Comparison of ENCODE assay signal across 15 mouse cellular contexts in the genomic region with DNA sequence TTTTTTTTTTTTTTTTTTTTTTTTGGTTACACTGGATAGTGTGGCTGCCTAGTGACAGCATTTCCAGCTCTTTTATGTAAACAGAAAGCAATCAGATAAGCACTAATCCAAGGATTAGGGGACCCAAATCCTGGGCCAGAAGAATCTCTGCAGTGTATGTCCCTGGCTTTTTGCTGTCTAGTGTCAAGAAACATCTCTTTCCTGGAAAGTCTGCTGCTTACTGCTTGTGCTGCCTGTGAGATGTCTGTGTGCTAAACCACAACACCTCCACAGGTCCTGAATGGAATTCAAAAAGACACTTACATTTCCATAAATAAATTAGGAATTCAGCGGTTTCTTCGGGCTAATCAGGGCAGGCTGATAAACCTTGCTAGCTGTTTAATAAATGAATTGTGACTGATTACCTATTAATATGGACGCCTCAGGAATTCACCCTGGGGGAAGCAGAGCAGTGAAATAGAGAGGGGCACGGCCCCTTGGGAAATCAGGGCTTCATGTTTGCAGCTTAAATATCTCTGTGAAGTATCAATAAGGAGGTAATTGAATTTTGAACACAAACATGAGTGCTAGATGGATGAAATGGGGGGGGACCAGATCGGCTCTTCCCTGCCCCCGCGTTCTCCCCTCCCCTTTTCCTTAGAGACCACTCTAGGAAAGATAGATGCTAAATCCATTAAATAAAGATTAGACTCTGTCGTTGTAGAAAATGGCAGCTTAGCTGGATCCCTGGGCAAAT. TPM values are rescaled to one million over a fixed set of nuclear protein-coding genes. Genes with fewer than 3 reads are reported as not detected.
DNase-seq lines count a peak whose midpoint lies in the region; ATAC-seq lines count a peak whose summit lies in the region.
"Had no signal": no experiment of that assay in that cellular context is flagged by ENCODE, and none has a peak within 500 bp of the region (broad histone marks: within the 10 kb centered on the region; RNA-seq: fewer than 3 reads in every experiment).

No protein-coding gene starts in this region.

- H3K27me3 ChIP-seq in midbrain, embryonic 11.5 days (ENCODE audit: control insufficient read depth, insufficient read depth, low read length): no peaks in the 10 kb centered on the region
- H3K27me3 ChIP-seq in midbrain, embryonic 10.5 days (ENCODE audit: low read depth, poor library complexity, severe bottlenecking): no peaks in the 10 kb centered on the region
- H3K27me3 ChIP-seq in forebrain, embryonic 16.5 days (replicated peaks; ENCODE audit: control insufficient read depth, insufficient read depth, low read length): no peaks in the 10 kb centered on the region
- no peaks in the 10 kb centered on the region for H3K27me3 ChIP-seq in midbrain, embryonic 12.5 days
- no peaks in the 10 kb centered on the region for H3K27me3 ChIP-seq in liver, embryonic 11.5 days (replicated peaks; ENCODE audit: control insufficient read depth, insufficient read depth, low read length)
- H3K27me3 ChIP-seq: kidney, embryonic 15.5 days; limb, embryonic 13.5 days had no signal

- no peak for DNase-seq in midbrain, embryonic 11.5 days (ENCODE audit: low spot score, missing footprints)
- no peak for DNase-seq in midbrain, embryonic 10.5 days (ENCODE audit: low spot score)
- peak; percentile 59 for DNase-seq in retina, postnatal 1 day
- DNase-seq in liver, embryonic 11.5 days (ENCODE audit: low spot score): no peak
- DNase-seq in adrenal gland, adult 8-10 months: no peak
- DNase-seq in spleen, adult 18-20 months: no peak
- DNase-seq: cerebellum, adult 2 months; lung, adult 2 months; right cerebral cortex, postnatal 14 days; thymus, adult 2 months had no signal

- peaks cover 6% of the 10 kb centered on the region; the same call in 1 of the 2 replicates for H3K4me1 ChIP-seq in midbrain, embryonic 11.5 days (ENCODE audit: control insufficient read depth, insufficient read depth, low read length)
- peaks cover 16% of the 10 kb centered on the region for H3K4me1 ChIP-seq in midbrain, embryonic 10.5 days
- peaks cover 10% of the 10 kb centered on the region for H3K4me1 ChIP-seq in forebrain, embryonic 16.5 days (replicated peaks; ENCODE audit: control insufficient read depth, insufficient read depth, low read length)
- H3K4me1 ChIP-seq in midbrain, embryonic 12.5 days: peaks cover 10% of the 10 kb centered on the region
- H3K4me1 ChIP-seq in liver, embryonic 11.5 days (replicated peaks; ENCODE audit: control insufficient read depth, insufficient read depth, low read length): peaks cover 2% of the 10 kb centered on the region; the same call in 1 of the 2 replicates
- H3K4me1 ChIP-seq: kidney, embryonic 15.5 days; limb, embryonic 13.5 days had no signal

- no peak overlapping the region for H3K27ac ChIP-seq in midbrain, embryonic 11.5 days (ENCODE audit: low read depth, low read length)
- H3K27ac ChIP-seq in midbrain, embryonic 10.5 days (replicated peaks): no peak overlapping the region
- H3K27ac ChIP-seq in forebrain, embryonic 16.5 days (ENCODE audit: low read length): 0 out of 2 replicates have a peak overlapping the region, but pooled peaks have one; percentile 18
- peak overlapping the region; percentile 58 for H3K27ac ChIP-seq in midbrain, embryonic 12.5 days (replicated peaks)
- no peak overlapping the region for H3K27ac ChIP-seq in liver, embryonic 11.5 days (ENCODE audit: low read depth, low read length)
- H3K27ac ChIP-seq: heart, embryonic 10.5 days; kidney, embryonic 15.5 days; limb, embryonic 13.5 days had no signal

- no peaks in the 10 kb centered on the region for H3K9me3 ChIP-seq in midbrain, embryonic 11.5 days (ENCODE audit: control insufficient read depth, low read length)
- H3K9me3 ChIP-seq in midbrain, embryonic 10.5 days (replicated peaks): no peaks in the 10 kb centered on the region
- no peaks in the 10 kb centered on the region for H3K9me3 ChIP-seq in forebrain, embryonic 16.5 days (ENCODE audit: control insufficient read depth, low read length)
- no peaks in the 10 kb centered on the region for H3K9me3 ChIP-seq in midbrain, embryonic 12.5 days
- no peaks in the 10 kb centered on the region for H3K9me3 ChIP-seq in liver, embryonic 11.5 days (ENCODE audit: control insufficient read depth, low read length)
- H3K9me3 ChIP-seq: heart, embryonic 10.5 days; kidney, embryonic 15.5 days; limb, embryonic 13.5 days had no signal

- H3K4me3 ChIP-seq in midbrain, embryonic 11.5 days (ENCODE audit: low read depth, low read length): no peak overlapping the region
- no peak overlapping the region for H3K4me3 ChIP-seq in midbrain, embryonic 10.5 days
- no peak overlapping the region for H3K4me3 ChIP-seq in forebrain, embryonic 16.5 days (replicated peaks; ENCODE audit: low read length)
- H3K4me3 ChIP-seq in midbrain, embryonic 12.5 days: no peak overlapping the region
- no peak overlapping the region for H3K4me3 ChIP-seq in liver, embryonic 11.5 days (ENCODE audit: low read depth, low read length)
- H3K4me3 ChIP-seq: heart, embryonic 10.5 days; kidney, embryonic 15.5 days; limb, embryonic 13.5 days had no signal

- no peak overlapping the region for H3K9ac ChIP-seq in midbrain, embryonic 11.5 days (ENCODE audit: low read length)
- H3K9ac ChIP-seq in forebrain, embryonic 16.5 days (replicated peaks; ENCODE audit: low read depth, low read length): 0 out of 2 replicates have a peak overlapping the region, but pooled peaks have one; percentile 17
- H3K9ac ChIP-seq in midbrain, embryonic 12.5 days (replicated peaks): no peak overlapping the region
- H3K9ac ChIP-seq in liver, embryonic 11.5 days (ENCODE audit: low read depth, low read length): no peak overlapping the region
- H3K9ac ChIP-seq: kidney, embryonic 15.5 days; limb, embryonic 13.5 days had no signal

- H3K36me3 ChIP-seq in midbrain, embryonic 11.5 days (ENCODE audit: control insufficient read depth, insufficient read depth, low read length): no peaks in the 10 kb centered on the region
- no peaks in the 10 kb centered on the region for H3K36me3 ChIP-seq in midbrain, embryonic 10.5 days
- no peaks in the 10 kb centered on the region for H3K36me3 ChIP-seq in forebrain, embryonic 16.5 days (ENCODE audit: control insufficient read depth, insufficient read depth)
- H3K36me3 ChIP-seq in midbrain, embryonic 12.5 days: no peaks in the 10 kb centered on the region
- H3K36me3 ChIP-seq in liver, embryonic 11.5 days (ENCODE audit: control insufficient read depth, insufficient read depth, low read length): no peaks in the 10 kb centered on the region
- H3K36me3 ChIP-seq: heart, embryonic 10.5 days; kidney, embryonic 15.5 days; limb, embryonic 13.5 days had no signal

- ATAC-seq in midbrain, embryonic 11.5 days (ENCODE audit: low FRiP score): peak; percentile 54; the same call in 1 of the 2 replicates
- no peak for ATAC-seq in forebrain, embryonic 16.5 days
- ATAC-seq in midbrain, embryonic 12.5 days (ENCODE audit: low FRiP score, low read depth): peak; percentile 49; the same call in 1 of the 2 replicates
- ATAC-seq in liver, embryonic 11.5 days (replicated peaks; ENCODE audit: low FRiP score): no peak

- 57% methylated on average over 8 of the region's 8 CpGs for WGBS in midbrain, embryonic 11.5 days
- WGBS in midbrain, embryonic 10.5 days: 74% methylated on average over 8 of the region's 8 CpGs
- 44% methylated on average over 8 of the region's 8 CpGs for WGBS in forebrain, embryonic 16.5 days
- WGBS in midbrain, embryonic 12.5 days: 47% methylated on average over 8 of the region's 8 CpGs
- WGBS in liver, embryonic 11.5 days: 73% methylated on average over 8 of the region's 8 CpGs

- no peak overlapping the region for H3K4me2 ChIP-seq in midbrain, embryonic 11.5 days
- no peak overlapping the region; the same call in 1 of the 2 replicates for H3K4me2 ChIP-seq in forebrain, embryonic 16.5 days (ENCODE audit: low read length)
- peak overlapping the region; percentile 13 for H3K4me2 ChIP-seq in midbrain, embryonic 12.5 days (replicated peaks)
- no peak overlapping the region for H3K4me2 ChIP-seq in liver, embryonic 11.5 days
- H3K4me2 ChIP-seq: kidney, embryonic 15.5 days; limb, embryonic 13.5 days had no signal

RNA-seq across cellular contexts. Expression of gene Lin52, which starts 49.5 kb away (rescaled TPM):
- polyA plus RNA-seq in midbrain, embryonic 11.5 days (2014; fragmentation: Nextera tagmentation; extraction: Ambion mirVana): 42.2 and 45.7 TPM in 2 replicates
- polyA plus RNA-seq in midbrain, embryonic 10.5 days (2016; fragmentation: Nextera tagmentation; extraction: Ambion mirVana): 31.4 and 37.4 TPM in 2 replicates
- polyA plus RNA-seq in forebrain, embryonic 16.5 days (2015; fragmentation: Nextera tagmentation; extraction: Ambion mirVana): 40.3 and 41.4 TPM in 2 replicates
- 36.0 and 37.0 TPM in 2 replicates for polyA plus RNA-seq in midbrain, embryonic 12.5 days (2016; fragmentation: Nextera tagmentation; extraction: Ambion mirVana)
- polyA plus RNA-seq in liver, embryonic 11.5 days (2014; fragmentation: Nextera tagmentation; extraction: Ambion mirVana): 20.2 and 21.7 TPM in 2 replicates
- total RNA-seq in adrenal gland, adult 8-10 months (2022): 10 to 100 TPM; 17.8 to 21.3 (median 19.6) TPM

RNA-seq across cellular contexts. Expression of gene Aldh6a1, which starts 49.9 kb away (rescaled TPM):
- polyA plus RNA-seq in midbrain, embryonic 11.5 days (2014; fragmentation: Nextera tagmentation; extraction: Ambion mirVana): 25.5 and 26.9 TPM in 2 replicates
- polyA plus RNA-seq in midbrain, embryonic 10.5 days (2016; fragmentation: Nextera tagmentation; extraction: Ambion mirVana): 16.5 and 20.2 TPM in 2 replicates
- 33.3 and 39.9 TPM in 2 replicates for polyA plus RNA-seq in forebrain, embryonic 16.5 days (2015; fragmentation: Nextera tagmentation; extraction: Ambion mirVana)
- polyA plus RNA-seq in midbrain, embryonic 12.5 days (2016; fragmentation: Nextera tagmentation; extraction: Ambion mirVana): 25.9 and 27.3 TPM in 2 replicates
- polyA plus RNA-seq in liver, embryonic 11.5 days (2014; fragmentation: Nextera tagmentation; extraction: Ambion mirVana): 21.5 and 25.7 TPM in 2 replicates
- total RNA-seq in adrenal gland, adult 8-10 months (2022): 100 to 1,000 TPM; 125 to 228 (median 171) TPM

Comparison
In these comparisons a context has a peak if more than half of its experiments do, and no peak if none do; other contexts are left out.
1. H3K27ac ChIP-seq: peak in forebrain, embryonic 16.5 days (single experiment) and midbrain, embryonic 12.5 days (single experiment); none in midbrain, embryonic 11.5 days (single experiment), midbrain, embryonic 10.5 days (single experiment) and liver, embryonic 11.5 days (single experiment).
2. ATAC-seq: peak in midbrain, embryonic 11.5 days (single experiment) and midbrain, embryonic 12.5 days (single experiment); none in forebrain, embryonic 16.5 days (single experiment) and liver, embryonic 11.5 days (single experiment).